Mouse (Mus musculus): ENCODE results near the gene Lhx2. TPM values are rescaled to one million over a fixed set of nuclear protein-coding genes. Genes with fewer than 3 reads are reported as not detected.

Gene Lhx2
- total RNA-seq, 2 experiments from 2014 or later, result 0.78 TPM

DNA sequence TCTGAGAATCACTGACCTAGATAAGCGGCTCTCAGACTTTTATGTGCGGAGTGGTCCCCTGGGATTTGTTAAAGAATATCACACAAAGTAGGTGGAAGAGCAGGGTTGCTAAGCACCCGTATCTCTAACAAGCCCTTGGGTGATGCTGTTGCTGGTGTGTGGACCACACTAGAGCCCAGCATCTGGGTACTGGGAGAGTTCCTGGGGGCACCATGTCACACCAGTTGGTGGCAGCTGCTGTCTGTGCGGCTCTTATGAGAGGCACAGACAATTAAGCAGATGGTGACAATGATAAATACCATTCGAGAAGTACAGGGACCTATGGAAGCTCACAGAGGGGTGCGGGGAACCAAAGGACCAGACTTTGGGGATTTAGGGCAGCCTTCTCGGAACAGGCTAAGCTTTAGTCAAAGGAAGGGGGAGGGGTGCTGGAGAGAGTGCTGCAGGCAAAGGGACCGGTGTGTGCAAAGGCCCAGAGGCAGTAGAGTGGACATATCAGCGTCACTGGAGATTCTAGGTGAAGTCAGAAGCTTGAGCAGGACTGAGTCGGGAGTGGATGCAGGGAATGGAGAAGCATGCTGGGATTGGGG is 65.0 kb downstream of the Lhx2 start:
- DNase-seq (ENCODE audit: low spot score in 2 of 2), result no peak

- DNase-seq (ENCODE audit: low spot score in 2 of 2), result no peak
Observed at GRCm38 (mm10) chr2:38405356-38405755, 66.3 kb downstream of the Lhx2 start.

DNA sequence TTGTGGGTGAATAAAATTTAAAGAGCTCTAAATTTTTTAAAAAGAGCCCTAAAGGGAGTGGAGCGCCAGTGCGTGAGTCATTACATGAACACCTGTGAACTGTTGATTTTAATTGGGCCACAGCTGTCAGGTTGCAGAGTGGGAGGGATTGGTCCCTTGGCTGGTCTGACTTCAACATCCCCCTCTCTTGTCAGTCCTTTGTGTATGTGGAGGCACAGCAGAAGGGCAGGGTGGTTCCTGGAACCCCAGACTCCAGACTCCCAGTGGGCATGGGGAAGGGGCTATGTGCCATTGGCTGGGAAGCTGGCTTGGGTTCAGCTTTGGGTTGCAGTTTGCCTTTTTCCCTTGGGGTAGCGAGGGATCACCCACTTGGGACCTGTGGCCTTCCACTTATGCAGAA is 70.2 kb downstream of the Lhx2 start:
- no peak for DNase-seq (ENCODE audit: low spot score in 2 of 2)

DNA sequence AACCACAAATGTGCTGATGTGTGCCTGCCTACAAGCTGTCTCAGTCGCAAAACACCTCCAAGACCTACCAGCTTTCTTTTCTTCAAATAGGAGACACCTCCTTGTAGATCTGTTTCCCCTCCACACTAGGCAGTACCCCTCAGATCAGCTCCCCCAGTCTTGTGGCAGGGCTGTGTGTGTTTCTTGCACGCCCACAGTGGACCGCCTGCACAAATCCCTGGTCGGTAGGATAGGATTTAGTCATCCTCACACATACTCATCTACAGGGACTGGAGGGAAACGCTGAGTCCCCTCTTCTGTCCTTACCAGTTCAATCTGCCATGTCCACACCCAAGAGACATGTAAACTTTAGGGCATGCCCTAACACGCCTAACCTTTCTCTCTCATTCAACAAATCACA is 71.1 kb downstream of the Lhx2 start:
- no peak for DNase-seq (ENCODE audit: low spot score in 2 of 2)

DNA sequence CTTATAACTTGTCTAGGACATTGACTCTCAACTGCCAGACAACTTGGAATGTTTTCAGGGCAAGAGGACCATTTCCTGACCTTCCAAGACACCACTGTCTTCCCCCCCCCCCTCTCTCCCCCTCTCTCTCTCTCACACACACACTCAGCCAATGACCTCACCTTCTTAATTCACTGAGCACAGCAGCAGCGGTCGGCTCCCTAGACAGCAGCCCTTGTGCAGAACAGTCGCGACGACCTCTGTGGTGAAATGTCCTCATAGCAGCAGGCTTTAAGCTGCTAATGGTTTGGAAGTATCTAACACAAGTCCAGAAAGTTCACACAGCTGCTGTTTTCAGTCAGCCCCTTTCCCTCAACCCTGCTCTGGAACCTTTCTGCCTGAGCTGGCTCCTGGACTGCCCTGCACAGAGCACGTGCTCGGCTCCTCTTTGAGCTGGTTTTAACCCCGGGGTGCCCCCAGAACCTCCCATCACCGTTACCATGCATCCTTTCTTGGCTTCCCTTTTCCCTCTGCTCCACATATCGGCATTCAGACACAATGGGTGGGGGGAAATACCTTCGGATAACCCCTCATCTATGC is 73.6 kb downstream of the Lhx2 start:
- no peak for DNase-seq (ENCODE audit: low spot score in 2 of 2)

DNA sequence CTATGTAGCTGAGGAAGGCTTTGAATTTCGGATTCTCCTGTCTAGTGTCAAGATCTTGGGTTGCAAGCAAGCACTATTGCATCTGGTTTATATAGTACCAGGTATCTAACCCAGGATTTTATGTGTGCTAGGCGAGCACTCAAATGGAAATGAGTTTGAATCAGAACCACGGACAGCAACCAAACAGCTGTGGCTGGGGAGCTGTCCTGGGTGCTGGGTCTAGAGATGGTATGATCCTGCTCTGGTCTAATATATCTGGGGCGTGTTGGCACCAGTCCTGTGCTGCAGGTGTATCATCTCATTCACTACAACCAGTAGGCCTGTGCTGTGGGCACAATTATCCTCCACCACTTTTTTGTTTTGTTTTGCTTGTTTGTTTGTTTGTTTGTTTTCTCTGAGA is 78.9 kb downstream of the Lhx2 start:
- peak in 1 of 2 experiments; percentile 53 for DNase-seq (ENCODE audit: low spot score in 2 of 2)

Other genes starting within 250 kb of the Lhx2 start
- gene Dennd1a, start 51.9 kb upstream of the Lhx2 start, total RNA-seq (2021), result 10 to 100 TPM; 33.7 to 35.3 TPM
- 10 to 100 TPM; 21.3 to 26.0 TPM for gene Nek6, start 172.4 kb downstream of the Lhx2 start, total RNA-seq (2021)

Measured in gastrocnemius, postnatal 4 days (tissue).